8 mouse cellular contexts compared by ENCODE assay signal in the genomic region with DNA sequence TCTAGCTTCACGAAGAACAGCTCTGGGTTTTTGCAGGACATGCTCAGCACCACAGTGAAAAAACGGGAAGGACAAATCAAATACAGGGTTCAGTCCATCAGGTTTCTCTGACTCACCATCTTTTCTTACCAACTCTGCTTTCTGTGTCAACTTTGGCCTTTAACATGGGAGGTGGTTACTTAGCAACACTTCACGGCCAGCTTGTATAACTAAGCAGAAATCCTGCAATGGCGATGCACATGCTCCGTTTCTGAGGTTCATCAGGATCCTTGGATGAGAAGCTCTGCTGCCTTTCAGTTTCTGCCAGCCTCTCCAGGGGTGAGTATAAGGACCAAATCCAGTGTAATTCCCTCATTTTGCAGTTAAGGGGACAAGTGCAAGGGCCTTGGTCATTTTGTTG. TPM values are rescaled to one million over a fixed set of nuclear protein-coding genes. Genes with fewer than 3 reads are reported as not detected.
A peak's percentile ranks its signal among the peaks of the same experiment; 100 is the strongest.
DNase-seq lines count a peak whose midpoint lies in the region; ATAC-seq and TF ChIP-seq lines count a peak whose summit lies in the region.

Gene Cmbl (plus strand): TSS at position 206 of the 400 bp plus-strand sequence.

- DNase-seq in frontal cortex, adult 2 months (ENCODE audit: extremely low spot score in 1 of 2, low spot score in 1 of 2), result peak in 1 of 2 experiments; percentile 31
- DNase-seq in frontal cortex, postnatal 10 days (ENCODE audit: low spot score in 2 of 2), result no peak
- no peak for DNase-seq in lung, postnatal 4 days
- DNase-seq in heart, postnatal 36 days, result no peak
- no peak for DNase-seq in thymus, postnatal 0 days (ENCODE audit: low spot score)
- no peak for DNase-seq in Muller cell, postnatal 12 days (ENCODE audit: inconsistent ontology term)

- H3K9ac ChIP-seq in lung, embryonic 16.5 days (ENCODE audit: low read length), result no peak within 1 kb of the TSS

- no peak within 1 kb of the TSS for H3K4me2 ChIP-seq in lung, embryonic 16.5 days (ENCODE audit: low read depth, low read length)
- no peak within 1 kb of the TSS for H3K4me2 ChIP-seq in myocyte (ENCODE audit: low read depth)

- intact Hi-C loops in heart, postnatal 36 days (cut with DNase I), result loop anchor here (5.0 kb wide), 1 partner anchor 33 kb away; the partner anchor contains the start of gene March6

- peak within 1 kb of the TSS; percentile 36; the same call in 1 of the 2 replicates for H3K27ac ChIP-seq in lung, embryonic 16.5 days (ENCODE audit: low read length)

- TF ChIP-seq POLR2A in myocyte (IDR thresholded peaks at IDR 0.05; ENCODE audit: insufficient read length, low read depth), result no peak

- no peak for ATAC-seq in lung, embryonic 16.5 days (ENCODE audit: low read depth)

- WGBS in lung, embryonic 16.5 days, result 50% methylated on average over 5 of the region's 5 CpGs

- H3K4me3 ChIP-seq in lung, embryonic 16.5 days (ENCODE audit: low read length), result no peak within 1 kb of the TSS
- no peak within 1 kb of the TSS for H3K4me3 ChIP-seq in myocyte

- H3ac ChIP-seq in myocyte (ENCODE audit: control insufficient read depth, insufficient read length), result no peak within 1 kb of the TSS

- H3K36me3 ChIP-seq in lung, embryonic 16.5 days (ENCODE audit: control insufficient read depth, insufficient read depth, low read length), result no peaks in the 10 kb centered on the region
- H3K36me3 ChIP-seq in myocyte (ENCODE audit: control insufficient read depth, insufficient read depth), result no peaks in the 10 kb centered on the region

- H3K79me2 ChIP-seq in myocyte (ENCODE audit: control insufficient read depth, insufficient read depth), result no peaks in the 10 kb centered on the region

- H3K9me3 ChIP-seq in lung, embryonic 16.5 days (ENCODE audit: control insufficient read depth, low read length), result no peaks in the 10 kb centered on the region; the same call in 1 of the 2 replicates

- H3K27me3 ChIP-seq in lung, embryonic 16.5 days (ENCODE audit: control insufficient read depth, insufficient read depth, low read depth, low read length), result no peaks in the 10 kb centered on the region
- H3K27me3 ChIP-seq in myocyte (ENCODE audit: control insufficient read depth, insufficient read depth, insufficient read length), result no peaks in the 10 kb centered on the region

- H3K4me1 ChIP-seq in lung, embryonic 16.5 days (replicated peaks; ENCODE audit: control insufficient read depth, insufficient read depth, low read length), result peaks cover 26% of the 10 kb centered on the region

TF ChIP-seq in myocyte, 11 proteins besides CTCF, POLR2A, EP300 and RAD21:
- no peak for TF ChIP-seq SRF (IDR thresholded peaks at IDR 0.05; ENCODE audit: control insufficient read depth, insufficient read length, low read depth)
- TF ChIP-seq TCF3 (IDR thresholded peaks at IDR 0.05; ENCODE audit: insufficient read length, low read depth), result no peak
- no peak for TF ChIP-seq REST (IDR thresholded peaks at IDR 0.05; ENCODE audit: insufficient read depth, insufficient read length)
- no peak for TF ChIP-seq E2F4 (IDR thresholded peaks at IDR 0.05; ENCODE audit: insufficient read depth)
- no peak for TF ChIP-seq POLR2AphosphoS2 (IDR thresholded peaks at IDR 0.05; ENCODE audit: insufficient read length, low read depth)
- no peak for TF ChIP-seq USF1 (IDR thresholded peaks at IDR 0.05; ENCODE audit: low read depth)
- TF ChIP-seq CEBPB (IDR thresholded peaks at IDR 0.05; ENCODE audit: insufficient read depth, poor library complexity, severe bottlenecking), result no peak
- TF ChIP-seq MYOG (IDR thresholded peaks at IDR 0.05; ENCODE audit: control insufficient read depth in 1 of 3, insufficient read depth in 1 of 3, insufficient read length in 2 of 3, low read depth in 2 of 3), result no peak
- TF ChIP-seq MYOD1 (IDR thresholded peaks at IDR 0.05; ENCODE audit: control insufficient read depth in 1 of 3, insufficient read length in 2 of 3, low read depth in 2 of 3), result no peak
- no peak for TF ChIP-seq MAX (IDR thresholded peaks at IDR 0.05; ENCODE audit: low read depth)
- no peak for TF ChIP-seq TCF12 (IDR thresholded peaks at IDR 0.05; ENCODE audit: insufficient read depth, poor library complexity, severe bottlenecking)

RNA-seq across cellular contexts. Expression of gene Cmbl, which starts in this region (rescaled TPM):
- 22.5 and 22.7 TPM in 2 replicates for polyA plus RNA-seq in frontal cortex, adult 2 months (2012; rRNA removed)
- polyA plus RNA-seq in lung, embryonic 16.5 days (2015; fragmentation: Nextera tagmentation; extraction: Ambion mirVana), result 6.8 and 8.1 TPM in 2 replicates
- 10 to 100 TPM; 36.4 to 38.8 TPM for total RNA-seq in heart, postnatal 36 days (2021)
- 29.0 TPM for polyA plus RNA-seq in myocyte (2012; fragmentation: generic; extraction: Trizol)
- polyA plus RNA-seq in thymus, postnatal 0 days (2015; fragmentation: Nextera tagmentation; extraction: Ambion mirVana), result 2.8 and 3.0 TPM in 2 replicates
